Mouse (Mus musculus) embryonic fibroblast, embryonic 13.5 days (primary cell): ENCODE measurements around the gene Hist1h1d. TPM values are rescaled to one million over a fixed set of nuclear protein-coding genes. Genes with fewer than 3 reads are reported as not detected.
A peak's percentile ranks its signal among the peaks of the same experiment; 100 is the strongest.
"Not testable (repeated sequence)": the region's sequence is repeated elsewhere in the genome, so short reads cannot be mapped to it uniquely, and the experiment has no call there.

Source experiments
- H3K27ac ChIP-seq: 2 replicates; pipeline ENCODE4 v1.5.1; 2012; ENCODE audit warnings: low read length, control low read depth, inconsistent platforms; ENCODE audit not compliant: insufficient read depth
- H3K4me1 ChIP-seq: 2 replicates; pipeline ENCODE4 v1.6.1; 2011; ENCODE audit warnings: low read length; ENCODE audit not compliant: control insufficient read depth, insufficient read depth
- H3K4me3 ChIP-seq: 2 replicates; pipeline ENCODE4 v1.5.1; 2011; ENCODE audit warnings: mild to moderate bottlenecking, control low read depth, low read length; ENCODE audit not compliant: insufficient read depth
- CTCF ChIP-seq: IDR thresholded peaks from 2 replicates; pipeline ENCODE4 v1.5.1; 2011; ENCODE audit warnings: mild to moderate bottlenecking, control low read depth, low read length, moderate library complexity, borderline replicate concordance; ENCODE audit not compliant: insufficient read depth
- POLR2A ChIP-seq: IDR thresholded peaks from 2 replicates; pipeline ENCODE4 v1.6.1; 2011; ENCODE audit warnings: low read depth, mild to moderate bottlenecking, control low read depth, low read length, moderate library complexity
- polyA plus RNA-seq: library from polyadenylated mRNA; stranded (reverse); fragments of >200 nt; gene quantifications from 2 replicates; pipeline ENCODE4 v1.2.4, GENCODE M21; 2011; ENCODE audit warnings: low read depth; ENCODE audit not compliant: missing spikeins, insufficient read length

The Hist1h1d gene
- polyA plus RNA-seq, 1 experiment, result 2.7 TPM

- H3K4me1 ChIP-seq, result no peaks in the 10 kb centered on the region
- H3K27ac ChIP-seq, result peak overlapping the region; percentile 76
- no peak for TF ChIP-seq CTCF
- no peak for TF ChIP-seq POLR2A
Observed at GRCm38 (mm10) chr13:23576906-23577639, 24.0 kb downstream of the Hist1h1d start.

GRCm38 (mm10) chr13:23577835-23578234, 24.8 kb downstream of the Hist1h1d start:
- no peak for TF ChIP-seq POLR2A
- TF ChIP-seq CTCF, result no peak
- H3K4me1 ChIP-seq, result no peaks in the 10 kb centered on the region
- no peak overlapping the region for H3K4me3 ChIP-seq
- no peak overlapping the region for H3K27ac ChIP-seq

More at GRCm38 (mm10) chr13:23576906-23577639, 24.0 kb downstream of the Hist1h1d start:
- peak overlapping the region; percentile 54 for H3K4me3 ChIP-seq

- Histone ChIP-seq H3K4me3 (peak within 1 kb of the TSS; percentile 66), H3K27ac (peak within 1 kb of the TSS; percentile 59), H3K4me1 (peaks cover 3% of the 10 kb centered on the region)
- TF ChIP-seq POLR2A (peak; percentile 100), CTCF (no peak)
Observed at GRCm38 (mm10) chr13:23581408-23582218, 28.6 kb downstream of the Hist1h1d start, which contains the start of gene Hist1h4d. TSS of gene Hist1h4d (plus strand) at chr13:23581598.

GRCm38 (mm10) chr13:23582219-23583056, 29.4 kb downstream of the Hist1h1d start:
- Histone ChIP-seq H3K4me1 (peaks cover 3% of the 10 kb centered on the region), H3K27ac (peak overlapping the region; percentile 64), H3K4me3 (peak overlapping the region; percentile 66)
- TF ChIP-seq CTCF (no peak), POLR2A (peak; percentile 57)

- no peak overlapping the region; the same call in 1 of the 2 replicates for H3K4me3 ChIP-seq
- TF ChIP-seq CTCF, result no peak
- TF ChIP-seq POLR2A, result no peak
- H3K27ac ChIP-seq, result peak overlapping the region; percentile 64
- H3K4me1 ChIP-seq, result peaks cover 3% of the 10 kb centered on the region
Observed at GRCm38 (mm10) chr13:23583387-23584068, 30.5 kb downstream of the Hist1h1d start.

GRCm38 (mm10) chr13:23584331-23584730, 31.3 kb downstream of the Hist1h1d start:
- Histone ChIP-seq H3K4me1 (peaks cover 3% of the 10 kb centered on the region), H3K4me3 (peak overlapping the region; percentile 7; the same call in 1 of the 2 replicates), H3K27ac (peak overlapping the region; percentile 80)
- no peak for TF ChIP-seq CTCF
- TF ChIP-seq POLR2A, result peak; percentile 8; the same call in 1 of the 2 replicates

GRCm38 (mm10) chr13:23585029-23585441, 32.0 kb downstream of the Hist1h1d start:
- Histone ChIP-seq H3K4me3 (peak overlapping the region; percentile 24), H3K4me1 (peaks cover 3% of the 10 kb centered on the region), H3K27ac (peak overlapping the region; percentile 80)
- no peak for TF ChIP-seq CTCF
- TF ChIP-seq POLR2A, result peak; percentile 88

- Histone ChIP-seq H3K27ac (peak overlapping the region; percentile 80), H3K4me3 (peak overlapping the region; percentile 24)
- H3K4me1 ChIP-seq, result not testable (repeated sequence)
- TF ChIP-seq POLR2A, result peak; percentile 95
Observed at GRCm38 (mm10) chr13:23585442-23586098, 32.5 kb downstream of the Hist1h1d start.
